In genomic region chr10:122988372-122988771, GRCm38 (mm10) we compare ENCODE assay signal across 9 mouse cellular contexts.
DNase-seq lines count a peak whose midpoint lies in the region; ATAC-seq and TF ChIP-seq lines count a peak whose summit lies in the region.
"Had no signal": no experiment of that assay in that cellular context is flagged by ENCODE, and none has a peak within 500 bp of the region (broad histone marks: within the 10 kb centered on the region; RNA-seq: fewer than 3 reads in every experiment).

No protein-coding gene starts in this region.

- TF ChIP-seq EP300 in heart, postnatal 0 days (IDR thresholded peaks at IDR 0.05; ENCODE audit: low read depth), result no peak

- H3K27ac ChIP-seq in kidney, embryonic 15.5 days, result peak overlapping the region; percentile 48
- peak overlapping the region; percentile 36 for H3K27ac ChIP-seq in heart, postnatal 0 days (ENCODE audit: low read depth)

- H3K4me2 ChIP-seq in kidney, embryonic 15.5 days, result peak overlapping the region; percentile 67; the same call in 1 of the 2 replicates
- peak overlapping the region; percentile 85 for H3K4me2 ChIP-seq in heart, postnatal 0 days (ENCODE audit: low read depth, low read length)
- H3K4me2 ChIP-seq: midbrain, embryonic 12.5 days had no signal

- no peaks in the 10 kb centered on the region for H3K27me3 ChIP-seq in kidney, embryonic 15.5 days
- H3K27me3 ChIP-seq in heart, postnatal 0 days (ENCODE audit: control insufficient read depth, insufficient read depth, low read length), result no peaks in the 10 kb centered on the region
- H3K27me3 ChIP-seq: midbrain, embryonic 12.5 days had no signal

- H3K4me3 ChIP-seq in kidney, embryonic 15.5 days (replicated peaks), result no peak overlapping the region
- H3K4me3 ChIP-seq in heart, postnatal 0 days (ENCODE audit: low read depth, low read length), result peak overlapping the region; percentile 20
- H3K4me3 ChIP-seq: midbrain, embryonic 12.5 days had no signal

- TF ChIP-seq CTCF in heart, postnatal 0 days (IDR thresholded peaks at IDR 0.05; ENCODE audit: low read depth), result no peak

- DNase-seq in kidney, postnatal 36 days, result no peak
- peak; percentile 42 for DNase-seq in 3134 (ENCODE audit: extremely low read depth, insufficient read length, low spot score)
- peak; percentile 11 for DNase-seq in A20 (ENCODE audit: low read depth, low spot score)
- DNase-seq in heart, postnatal 0 days (ENCODE audit: low spot score), result no peak
- no peak for DNase-seq in ovary, postnatal 10 days (ENCODE audit: low spot score)
- no peak for DNase-seq in urinary bladder, postnatal 36 days (ENCODE audit: low spot score in 2 of 2)
- DNase-seq: cerebellum, adult 11 months had no signal

- 77% methylated on average over 7 of the region's 7 CpGs for WGBS in kidney, embryonic 15.5 days
- 43% methylated on average over 7 of the region's 7 CpGs for WGBS in heart, postnatal 0 days

- H3K4me1 ChIP-seq in kidney, embryonic 15.5 days, result peaks cover 30% of the 10 kb centered on the region
- peaks cover 30% of the 10 kb centered on the region for H3K4me1 ChIP-seq in heart, postnatal 0 days (ENCODE audit: control insufficient read depth, insufficient read depth)

- no peaks in the 10 kb centered on the region for H3K9me3 ChIP-seq in kidney, embryonic 15.5 days (replicated peaks)
- H3K9me3 ChIP-seq in heart, postnatal 0 days (replicated peaks; ENCODE audit: control insufficient read depth, low read length), result no peaks in the 10 kb centered on the region
- H3K9me3 ChIP-seq: midbrain, embryonic 12.5 days had no signal

- no peak for ATAC-seq in kidney, embryonic 15.5 days (replicated peaks; ENCODE audit: low FRiP score)
- ATAC-seq in heart, postnatal 0 days (ENCODE audit: insufficient read depth, low read depth), result no peak

- H3K36me3 ChIP-seq in kidney, embryonic 15.5 days, result peaks cover 23% of the 10 kb centered on the region
- no peaks in the 10 kb centered on the region for H3K36me3 ChIP-seq in heart, postnatal 0 days (replicated peaks; ENCODE audit: control insufficient read depth, insufficient read depth, low read length)

- no peak overlapping the region for H3K9ac ChIP-seq in kidney, embryonic 15.5 days
- H3K9ac ChIP-seq in heart, postnatal 0 days (replicated peaks; ENCODE audit: low read depth, low read length), result peak overlapping the region; percentile 44
- H3K9ac ChIP-seq: midbrain, embryonic 12.5 days had no signal

Comparison
In these comparisons a context has a peak if more than half of its experiments do, and no peak if none do; other contexts are left out.
1. DNase-seq: peak in 3134 (single experiment) and A20 (single experiment); none in kidney, postnatal 36 days (0 of 2), heart, postnatal 0 days (single experiment), ovary, postnatal 10 days (single experiment) and urinary bladder, postnatal 36 days (0 of 2).